Mouse (Mus musculus) B cell, adult 2 months (primary cell): Measurements from ENCODE around the gene Btbd7.

Source experiments
- DNase-seq, 2 experiments: peaks; one replicate each; pipeline ENCODE4 v3.0.0; 2022

The Btbd7 gene

GRCm38 (mm10) chr12:102878031-102878823, at the start of gene Btbd7:
Btbd7 (minus strand) TSS chr12:102878471.
- DNase-seq: peak; percentile 95 to 96

- DNase-seq: no peak
Measured at GRCm38 (mm10) chr12:102916073-102916472, 37.8 kb upstream of the Btbd7 start.

GRCm38 (mm10) chr12:102908191-102908590, 29.9 kb upstream of the Btbd7 start:
- DNase-seq: no peak

GRCm38 (mm10) chr12:102899091-102899490, 20.8 kb upstream of the Btbd7 start, which contains the start of gene Cox8c:
Cox8c (plus strand) TSS chr12:102899316.
- DNase-seq: no peak

- DNase-seq: no peak
Measured at GRCm38 (mm10) chr12:102888568-102888967, 10.3 kb upstream of the Btbd7 start.

- no peak for DNase-seq
Measured at GRCm38 (mm10) chr12:102887366-102887765, 9.1 kb upstream of the Btbd7 start.

- no peak for DNase-seq
Measured at GRCm38 (mm10) chr12:102885735-102886134, 7.5 kb upstream of the Btbd7 start.

GRCm38 (mm10) chr12:102878901-102879300, 630 bp upstream of the Btbd7 start:
- no peak for DNase-seq

- DNase-seq: peak; percentile 42 to 51
Measured at GRCm38 (mm10) chr12:102877301-102878030, 805 bp downstream of the Btbd7 start.

- no peak for DNase-seq
Measured at GRCm38 (mm10) chr12:102870527-102870926, 7.7 kb downstream of the Btbd7 start.

GRCm38 (mm10) chr12:102869802-102870201, 8.5 kb downstream of the Btbd7 start:
- DNase-seq: no peak

- DNase-seq: no peak
Measured at GRCm38 (mm10) chr12:102860806-102861205, 17.5 kb downstream of the Btbd7 start.

- DNase-seq: no peak
Measured at GRCm38 (mm10) chr12:102838271-102838670, 40.0 kb downstream of the Btbd7 start.

GRCm38 (mm10) chr12:102832746-102833300, 45.4 kb downstream of the Btbd7 start:
- no peak for DNase-seq

- no peak for DNase-seq
Measured at GRCm38 (mm10) chr12:102831888-102832287, 46.4 kb downstream of the Btbd7 start.

- no peak for DNase-seq
Measured at GRCm38 (mm10) chr12:102827119-102827518, 51.2 kb downstream of the Btbd7 start.

GRCm38 (mm10) chr12:102826399-102826798, 51.9 kb downstream of the Btbd7 start:
- no peak for DNase-seq

GRCm38 (mm10) chr12:102814858-102815257, 63.4 kb downstream of the Btbd7 start:
- no peak for DNase-seq

GRCm38 (mm10) chr12:102799528-102799927, 78.7 kb downstream of the Btbd7 start:
- no peak for DNase-seq

- DNase-seq: no peak
Measured at GRCm38 (mm10) chr12:102787927-102788326, 90.3 kb downstream of the Btbd7 start.

GRCm38 (mm10) chr12:102785593-102785985, 92.7 kb downstream of the Btbd7 start:
- no peak for DNase-seq

- DNase-seq: no peak
Measured at GRCm38 (mm10) chr12:102784899-102785592, 93.2 kb downstream of the Btbd7 start.

GRCm38 (mm10) chr12:102782841-102783240, 95.4 kb downstream of the Btbd7 start:
- no peak for DNase-seq
